Mouse (Mus musculus): ENCODE measurements around the gene Plekhg4.

DNA sequence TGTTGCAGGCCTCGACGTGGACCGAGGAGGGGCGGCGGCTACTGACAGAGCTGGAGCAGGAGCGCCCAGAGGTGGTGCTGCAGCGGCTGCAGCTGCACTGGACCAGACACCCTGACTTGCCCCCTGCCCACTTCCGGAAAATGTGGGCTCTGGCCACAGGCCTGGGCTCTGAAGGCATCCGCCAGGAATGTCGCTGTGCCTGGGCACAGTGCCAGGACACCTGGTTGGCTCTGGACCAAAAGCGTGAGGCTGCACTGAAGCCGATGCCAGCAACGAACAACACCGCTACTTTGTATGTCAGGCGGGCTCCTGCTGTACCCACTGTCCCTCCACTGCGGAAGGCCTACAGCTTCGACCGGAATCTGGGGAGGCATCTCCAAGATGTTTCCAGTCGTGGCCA, 5.6 kb downstream of the Plekhg4 start:
- no peak for TF ChIP-seq CTCF (IDR thresholded peaks at IDR 0.05; ENCODE audit: extremely low read depth, insufficient read length, insufficient replicate concordance, low read depth, low read length)
- TF ChIP-seq POLR2A (IDR thresholded peaks at IDR 0.05; ENCODE audit: low read depth, low read length) = no peak
